8 mouse cellular contexts compared by ENCODE assay signal in genomic region chr12:104637046-104638032, GRCm38 (mm10).
DNase-seq lines count a peak whose midpoint lies in the region; ATAC-seq and TF ChIP-seq lines count a peak whose summit lies in the region.

No protein-coding gene starts in this region.

- H3K9ac ChIP-seq in liver, embryonic 12.5 days, result no peak overlapping the region
- no peak overlapping the region for H3K9ac ChIP-seq in liver, postnatal 0 days (replicated peaks)
- H3K9ac ChIP-seq in neural tube, embryonic 15.5 days (replicated peaks), result no peak overlapping the region

- H3K36me3 ChIP-seq in liver, embryonic 12.5 days, result no peaks in the 10 kb centered on the region
- H3K36me3 ChIP-seq in liver, postnatal 0 days (replicated peaks; ENCODE audit: insufficient read depth, low read length), result no peaks in the 10 kb centered on the region
- H3K36me3 ChIP-seq in forebrain, embryonic 10.5 days (replicated peaks), result no peaks in the 10 kb centered on the region
- H3K36me3 ChIP-seq in limb, embryonic 10.5 days, result no peaks in the 10 kb centered on the region
- no peaks in the 10 kb centered on the region for H3K36me3 ChIP-seq in neural tube, embryonic 15.5 days

- no peak for TF ChIP-seq CTCF in liver, postnatal 0 days (IDR thresholded peaks at IDR 0.05; ENCODE audit: low read depth)

- no peaks in the 10 kb centered on the region for H3K9me3 ChIP-seq in liver, embryonic 12.5 days (replicated peaks)
- no peaks in the 10 kb centered on the region for H3K9me3 ChIP-seq in liver, postnatal 0 days (ENCODE audit: low read length)
- H3K9me3 ChIP-seq in forebrain, embryonic 10.5 days, result no peaks in the 10 kb centered on the region
- no peaks in the 10 kb centered on the region for H3K9me3 ChIP-seq in limb, embryonic 10.5 days (replicated peaks)
- peaks cover 3% of the 10 kb centered on the region; the same call in 1 of the 2 replicates for H3K9me3 ChIP-seq in neural tube, embryonic 15.5 days (replicated peaks)

- H3K4me2 ChIP-seq in liver, embryonic 12.5 days, result 0 out of 2 replicates have a peak overlapping the region, but pooled peaks have one; percentile 12
- H3K4me2 ChIP-seq in liver, postnatal 0 days (ENCODE audit: low read depth, low read length), result no peak overlapping the region
- peak overlapping the region; percentile 35 for H3K4me2 ChIP-seq in neural tube, embryonic 15.5 days

- no peak for DNase-seq in liver, postnatal 0 days
- peak; percentile 38 for DNase-seq in forebrain, embryonic 10.5 days (ENCODE audit: extremely low spot score, low spot score)
- peak; percentile 71 for DNase-seq in limb, embryonic 10.5 days (ENCODE audit: low spot score)
- no peak for DNase-seq in layer of hippocampus, postnatal 36 days
- DNase-seq in left cerebral cortex, adult 8-10 months (ENCODE audit: low spot score in 2 of 2), result no peak

- H3K4me3 ChIP-seq in liver, embryonic 12.5 days, result no peak overlapping the region
- H3K4me3 ChIP-seq in liver, postnatal 0 days (ENCODE audit: low read depth, low read length), result no peak overlapping the region
- peak overlapping the region; percentile 14; the same call in 1 of the 2 replicates for H3K4me3 ChIP-seq in forebrain, embryonic 10.5 days
- H3K4me3 ChIP-seq in limb, embryonic 10.5 days, result peak overlapping the region; percentile 31
- H3K4me3 ChIP-seq in neural tube, embryonic 15.5 days (replicated peaks), result no peak overlapping the region

- no peak for ATAC-seq in liver, embryonic 12.5 days
- no peak for ATAC-seq in liver, postnatal 0 days
- ATAC-seq in neural tube, embryonic 15.5 days (ENCODE audit: low FRiP score), result peak; percentile 56; the same call in 1 of the 2 replicates
- ATAC-seq in megakaryocyte, adult 5-6 weeks (ENCODE audit: poor library complexity, severe bottlenecking), result no peak

- H3K4me1 ChIP-seq in liver, embryonic 12.5 days, result no peaks in the 10 kb centered on the region
- no peaks in the 10 kb centered on the region for H3K4me1 ChIP-seq in liver, postnatal 0 days (ENCODE audit: insufficient read depth)
- peaks cover 34% of the 10 kb centered on the region for H3K4me1 ChIP-seq in forebrain, embryonic 10.5 days
- H3K4me1 ChIP-seq in limb, embryonic 10.5 days, result peaks cover 55% of the 10 kb centered on the region
- H3K4me1 ChIP-seq in neural tube, embryonic 15.5 days, result peaks cover 24% of the 10 kb centered on the region

- no peak for TF ChIP-seq EP300 in liver, postnatal 0 days (IDR thresholded peaks at IDR 0.05; ENCODE audit: low read depth)

- WGBS in liver, embryonic 12.5 days (ENCODE audit: insufficient replicate concordance), result 8% methylated on average over 33 of the region's 33 CpGs
- WGBS in liver, postnatal 0 days (ENCODE audit: insufficient replicate concordance), result 3% methylated on average over 33 of the region's 33 CpGs
- 20% methylated on average over 33 of the region's 33 CpGs for WGBS in forebrain, embryonic 10.5 days
- 3% methylated on average over 33 of the region's 33 CpGs for WGBS in limb, embryonic 10.5 days
- 6% methylated on average over 33 of the region's 33 CpGs for WGBS in neural tube, embryonic 15.5 days

- H3K27ac ChIP-seq in liver, embryonic 12.5 days, result no peak overlapping the region
- H3K27ac ChIP-seq in liver, postnatal 0 days (ENCODE audit: low read depth), result no peak overlapping the region
- H3K27ac ChIP-seq in forebrain, embryonic 10.5 days, result no peak overlapping the region
- peak overlapping the region; percentile 75 for H3K27ac ChIP-seq in limb, embryonic 10.5 days
- no peak overlapping the region for H3K27ac ChIP-seq in neural tube, embryonic 15.5 days (replicated peaks)

- peaks cover 48% of the 10 kb centered on the region for H3K27me3 ChIP-seq in liver, embryonic 12.5 days (replicated peaks)
- peaks cover 20% of the 10 kb centered on the region; the same call in 1 of the 2 replicates for H3K27me3 ChIP-seq in liver, postnatal 0 days (ENCODE audit: insufficient read depth, low read length)
- H3K27me3 ChIP-seq in forebrain, embryonic 10.5 days (ENCODE audit: poor library complexity, severe bottlenecking), result peaks cover 47% of the 10 kb centered on the region
- peaks cover 59% of the 10 kb centered on the region for H3K27me3 ChIP-seq in limb, embryonic 10.5 days (ENCODE audit: low read depth, poor library complexity, severe bottlenecking)
- H3K27me3 ChIP-seq in neural tube, embryonic 15.5 days (replicated peaks), result peaks cover 4% of the 10 kb centered on the region; the same call in 1 of the 2 replicates

Comparison
In these comparisons a context has a peak if more than half of its experiments do, and no peak if none do; other contexts are left out.
1. H3K4me3 ChIP-seq: peak in forebrain, embryonic 10.5 days (single experiment) and limb, embryonic 10.5 days (single experiment); none in liver, embryonic 12.5 days (single experiment), liver, postnatal 0 days (single experiment) and neural tube, embryonic 15.5 days (single experiment).
2. DNase-seq: peak in forebrain, embryonic 10.5 days (single experiment) and limb, embryonic 10.5 days (single experiment); none in liver, postnatal 0 days (single experiment), layer of hippocampus, postnatal 36 days (0 of 2) and left cerebral cortex, adult 8-10 months (0 of 2).